Mouse (Mus musculus) urinary bladder, adult 2 months (tissue): Measurements from ENCODE around the gene Rad50. TPM values are rescaled to one million over a fixed set of nuclear protein-coding genes. Genes with fewer than 3 reads are reported as not detected.

ENCODE experiments used
- DNase-seq: peaks from one replicate; pipeline ENCODE4 v3.0.0; 2022; ENCODE audit warnings: low spot score
- polyA plus RNA-seq: library from polyadenylated mRNA; depleted of rRNA; stranded (reverse); fragments of >200 nt; gene quantifications from 2 replicates; pipeline ENCODE4 v1.2.3, GENCODE M21; 2012

Rad50 gene
- polyA plus RNA-seq, 1 experiment = 10.2 TPM

DNA sequence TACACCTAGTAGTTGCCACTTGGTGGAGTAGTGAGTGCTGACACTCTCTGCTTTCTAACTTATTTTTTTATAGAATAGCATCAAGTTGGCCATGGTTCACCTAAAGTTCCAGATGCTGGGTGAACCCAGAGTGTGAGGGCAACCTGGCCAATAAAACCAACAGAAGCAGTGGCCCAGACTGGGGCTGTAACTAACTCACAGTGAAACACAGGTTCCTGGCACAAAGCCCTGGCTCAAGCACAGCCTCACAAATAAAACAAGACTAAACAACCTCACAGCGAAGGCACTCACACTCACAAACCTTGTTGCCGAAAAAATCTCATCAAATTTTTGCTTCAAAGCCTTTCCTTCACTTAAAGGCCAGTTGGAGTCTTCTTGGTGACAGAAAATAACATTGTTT is 8.6 kb downstream of the Rad50 start:
- no peak for DNase-seq

DNA sequence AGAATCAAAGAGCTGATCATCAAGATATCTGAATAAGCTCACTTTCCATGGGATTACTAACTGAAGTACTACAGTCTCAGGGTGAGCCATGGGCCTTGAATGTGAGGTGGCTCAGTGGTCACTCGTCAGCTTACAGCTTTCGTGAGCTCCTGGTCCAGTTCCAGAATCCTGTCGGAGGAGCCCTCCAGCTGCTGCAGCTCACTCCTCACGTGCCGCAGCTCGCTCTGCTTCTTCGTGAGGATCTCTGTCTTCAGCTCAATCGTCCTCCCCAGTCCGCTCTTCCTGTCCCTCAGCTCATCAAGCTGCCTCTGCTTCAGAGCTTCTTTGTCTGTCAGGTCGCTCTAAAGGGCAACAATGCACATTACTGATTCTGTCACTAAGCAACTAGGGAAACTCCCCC is 15.1 kb downstream of the Rad50 start:
- DNase-seq = no peak

GRCm38 (mm10) chr11:53682994-53683530 is 24.1 kb downstream of the Rad50 start:
- no peak for DNase-seq

- DNase-seq = no peak
Observed at GRCm38 (mm10) chr11:53682170-53682569, 24.9 kb downstream of the Rad50 start.

DNA sequence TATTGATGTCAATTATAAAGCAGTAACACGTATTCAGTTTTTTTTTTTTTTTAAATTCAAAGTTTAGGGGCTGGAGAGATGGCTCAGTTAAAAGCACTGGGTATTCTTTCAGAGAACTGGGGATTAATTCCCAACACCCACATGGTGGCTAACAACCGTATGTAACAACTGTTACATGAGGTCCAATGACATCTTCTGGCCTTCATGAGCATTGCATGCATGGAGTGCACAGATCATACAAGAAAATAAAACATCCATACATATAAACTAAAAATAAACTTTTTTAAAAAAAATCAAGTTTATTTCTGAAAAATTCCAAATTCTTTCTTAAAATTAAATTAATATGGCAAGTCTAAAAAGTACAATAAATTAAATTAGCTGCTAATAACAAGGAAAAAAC is 25.4 kb downstream of the Rad50 start:
- no peak for DNase-seq

GRCm38 (mm10) chr11:53680141-53680540 is 27.0 kb downstream of the Rad50 start:
- no peak for DNase-seq

GRCm38 (mm10) chr11:53671414-53671813 is 35.7 kb downstream of the Rad50 start:
- no peak for DNase-seq

GRCm38 (mm10) chr11:53664091-53664490 is 43.0 kb downstream of the Rad50 start:
- no peak for DNase-seq

- DNase-seq = no peak
Observed at GRCm38 (mm10) chr11:53662794-53663674, 44.1 kb downstream of the Rad50 start.

GRCm38 (mm10) chr11:53657828-53658227 is 49.3 kb downstream of the Rad50 start:
- no peak for DNase-seq

DNA sequence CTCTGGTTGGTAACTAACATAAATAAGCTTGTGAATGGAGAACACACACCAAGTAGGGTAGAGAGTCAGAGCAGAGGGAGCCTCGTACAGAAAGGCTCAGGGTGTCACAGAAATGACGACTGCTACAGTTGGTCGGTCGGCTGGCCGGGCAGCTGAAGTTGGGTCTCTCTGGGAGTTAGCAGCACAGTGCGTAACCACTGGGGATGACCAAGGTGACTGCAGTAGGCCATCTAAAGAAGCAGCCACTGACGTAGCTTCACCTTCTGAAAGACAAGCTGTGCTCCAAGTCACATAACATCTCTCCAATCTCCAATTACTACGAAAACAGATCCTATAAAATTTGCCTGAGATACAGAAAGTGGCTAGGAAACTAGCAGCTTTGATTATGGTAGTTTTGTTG is 49.7 kb downstream of the Rad50 start:
- DNase-seq = no peak

DNA sequence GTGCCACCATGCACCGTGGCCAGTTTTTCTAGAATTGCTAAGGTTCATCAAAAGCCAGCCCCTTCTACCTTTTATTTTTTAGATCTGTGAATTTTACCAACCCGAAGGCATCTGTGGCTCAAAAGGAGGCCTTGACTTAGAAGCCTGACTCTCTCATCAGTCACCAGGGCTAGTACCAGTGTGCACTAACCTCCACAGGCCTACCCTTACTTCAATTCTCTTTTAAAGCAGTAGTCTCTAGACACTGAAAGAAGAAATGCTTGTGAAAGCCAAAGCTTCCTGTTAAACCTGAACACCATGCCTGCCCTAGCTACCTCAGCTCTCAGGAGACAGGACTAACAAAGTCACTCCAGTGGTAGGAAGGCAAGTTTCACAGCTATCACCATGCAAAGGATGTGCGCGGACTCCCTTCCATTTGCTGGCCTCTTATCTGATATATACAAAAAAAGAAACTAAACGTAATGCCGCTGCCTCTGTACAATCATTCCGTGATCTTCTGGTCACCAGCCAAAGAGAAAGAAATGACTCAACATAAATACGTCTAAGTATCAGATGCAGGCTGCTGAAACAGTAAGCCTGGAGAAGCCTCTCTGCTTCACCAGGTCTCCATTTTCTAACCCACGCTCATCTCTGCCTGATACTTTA is 50.4 kb downstream of the Rad50 start:
- DNase-seq = no peak

- DNase-seq = no peak
Observed at GRCm38 (mm10) chr11:53655043-53655442, 52.1 kb downstream of the Rad50 start.

DNA sequence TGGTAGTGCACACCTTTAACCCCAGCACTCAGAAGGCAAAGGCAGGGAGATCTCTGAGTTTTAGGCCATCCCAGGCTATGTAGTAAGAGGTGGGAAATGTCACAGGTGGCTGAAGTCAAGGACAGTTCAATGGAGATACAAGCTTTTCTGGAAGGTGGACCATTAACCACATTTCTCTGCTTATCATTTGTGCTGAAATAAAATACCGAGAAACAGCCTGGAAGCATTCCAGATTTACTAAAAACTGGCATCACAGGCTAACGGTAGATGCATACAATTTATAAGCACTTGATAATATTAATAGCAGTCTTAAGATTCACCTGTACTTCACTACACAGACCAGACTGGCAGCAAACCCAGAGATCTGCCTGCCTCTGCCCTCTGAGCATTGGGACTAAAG is 54.7 kb downstream of the Rad50 start:
- no peak for DNase-seq

DNA sequence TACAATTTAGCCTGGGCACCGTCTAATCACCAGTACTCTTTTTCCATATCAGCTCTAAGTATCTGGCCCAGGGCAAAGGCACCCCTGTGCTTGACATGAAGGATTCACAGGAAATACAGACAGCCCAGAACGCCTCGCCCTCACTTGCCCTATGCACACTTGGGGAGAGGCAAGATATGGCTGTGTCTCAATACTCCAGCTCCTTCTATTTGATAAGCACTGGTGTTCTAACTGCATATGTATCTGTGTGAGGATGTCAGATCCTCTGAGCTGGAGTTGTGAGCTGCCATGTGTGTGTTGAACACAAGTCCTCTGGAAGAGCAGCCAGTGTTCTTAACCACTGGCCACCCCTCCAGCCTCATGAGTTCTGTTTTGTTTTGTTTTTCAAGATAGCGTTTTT is 55.7 kb downstream of the Rad50 start:
- DNase-seq = no peak

DNA sequence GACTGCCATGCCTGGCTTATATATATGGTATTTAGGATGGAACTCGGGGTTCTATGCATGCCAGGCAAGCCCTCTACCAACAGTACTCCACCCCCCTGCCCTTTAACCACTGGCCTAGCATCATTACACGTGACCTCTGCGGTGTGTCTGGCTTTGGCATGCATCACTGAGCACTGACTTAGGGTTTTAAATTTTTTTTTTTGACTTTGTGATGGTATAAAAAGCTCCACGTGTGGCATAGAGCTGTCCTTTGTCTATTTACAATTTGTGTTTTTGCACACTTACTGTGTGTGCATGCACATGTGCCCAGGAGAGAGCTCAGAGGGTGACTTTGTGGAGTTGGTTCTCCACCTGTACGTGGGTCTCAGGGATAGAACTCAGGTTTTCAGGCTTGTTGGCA is 63.1 kb downstream of the Rad50 start:
- no peak for DNase-seq

DNA sequence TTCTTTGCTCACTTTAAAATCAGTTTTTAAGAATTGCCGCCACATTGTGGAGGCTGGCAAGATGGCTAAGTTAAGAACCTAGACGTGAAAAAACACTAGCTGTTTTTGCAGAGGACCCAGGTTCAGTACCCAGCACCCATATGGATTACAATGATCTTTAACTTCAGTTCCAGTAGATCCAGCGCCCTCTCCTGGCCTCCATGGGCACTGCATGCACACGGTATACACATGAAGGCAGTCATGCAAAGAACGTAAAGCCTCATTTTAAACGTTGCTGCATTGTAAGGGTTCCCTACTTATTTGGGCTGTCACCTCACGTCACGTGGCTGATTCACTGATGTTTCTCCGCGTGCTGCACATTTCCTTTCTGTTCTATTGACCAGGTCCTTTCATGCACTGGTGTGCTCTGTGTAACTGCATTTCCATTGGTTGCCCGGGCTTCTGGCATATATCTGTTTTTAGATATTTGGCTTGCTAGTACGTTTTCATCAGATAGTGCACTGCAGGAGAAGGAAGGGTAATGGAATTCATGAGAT is 64.3 kb downstream of the Rad50 start:
- no peak for DNase-seq

DNA sequence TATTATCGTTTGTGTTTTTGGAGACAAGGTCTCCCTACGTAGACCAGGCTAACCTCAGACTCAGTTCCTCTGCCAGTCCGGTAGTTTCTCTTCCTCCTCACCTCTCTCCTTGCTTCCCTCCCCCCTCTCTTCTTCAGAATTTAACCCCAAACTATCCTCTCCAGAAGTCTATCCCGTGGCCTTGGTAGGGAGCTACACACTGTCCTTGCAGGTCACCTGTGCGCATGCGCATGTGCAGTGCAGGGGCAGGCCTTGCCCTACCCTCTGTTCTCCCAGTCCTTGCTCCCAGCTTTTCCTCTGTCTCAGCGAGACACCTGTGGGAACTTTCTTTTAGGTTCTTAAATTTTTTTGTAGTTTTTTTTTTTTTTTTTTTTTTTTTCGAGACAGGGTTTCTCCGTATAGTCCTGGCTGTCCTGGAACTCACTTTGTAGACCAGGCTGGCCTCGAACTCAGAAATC is 69.3 kb downstream of the Rad50 start:
- DNase-seq = no peak

- no peak for DNase-seq
Observed at GRCm38 (mm10) chr11:53637046-53637802, 69.9 kb downstream of the Rad50 start.

GRCm38 (mm10) chr11:53636183-53636646 is 70.9 kb downstream of the Rad50 start:
- no peak for DNase-seq

DNA sequence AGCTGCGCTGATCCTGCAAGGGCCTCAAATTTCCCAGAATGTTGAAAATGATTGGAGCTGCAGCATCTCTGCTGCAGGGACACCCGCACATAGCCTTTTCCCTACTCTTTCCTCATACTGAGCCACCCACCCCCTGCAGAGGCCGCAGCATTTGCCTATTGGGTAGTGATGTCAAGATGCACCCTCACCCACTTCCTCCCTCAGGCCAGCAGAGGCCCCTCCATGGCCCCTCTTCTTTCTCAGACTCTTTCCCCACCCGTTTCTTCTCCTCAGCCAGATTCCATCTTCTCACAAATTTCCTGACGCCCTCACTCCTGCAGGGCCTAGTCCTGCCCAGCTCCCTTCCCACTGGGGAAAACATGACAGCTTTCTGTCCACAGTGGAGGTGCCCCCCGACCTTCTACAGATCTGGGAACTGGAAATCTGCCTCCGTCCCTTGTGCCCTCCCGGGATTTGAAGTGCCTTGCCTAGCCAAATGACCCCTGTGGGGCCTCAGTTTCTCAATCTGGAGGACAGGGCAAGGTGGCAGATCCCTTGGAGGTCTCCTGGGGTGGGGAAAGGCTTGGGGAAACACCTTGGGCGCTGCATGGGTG is 71.4 kb downstream of the Rad50 start:
- no peak for DNase-seq
